Mouse (Mus musculus): ENCODE results near the gene Plac9a.

- no peak for TF ChIP-seq EP300 (optimal IDR thresholded peaks at IDR 0.05)
- no peak for TF ChIP-seq CTCF (IDR thresholded peaks at IDR 0.05; ENCODE audit: low read depth)
Observed at GRCm38 (mm10) chr14:25846516-25846915, 56.4 kb downstream of the Plac9a start.
